Mouse (Mus musculus) urinary bladder, adult 2 months (tissue): ENCODE results near the gene 1110002E22Rik. TPM values are rescaled to one million over a fixed set of nuclear protein-coding genes. Genes with fewer than 3 reads are reported as not detected.

Experiments used
- DNase-seq: peaks from one replicate; pipeline ENCODE4 v3.0.0; 2022; ENCODE audit warnings: low spot score
- polyA plus RNA-seq: library from polyadenylated mRNA; depleted of rRNA; stranded (reverse); fragments of >200 nt; gene quantifications from 2 replicates; pipeline ENCODE4 v1.2.3, GENCODE M21; 2012; rRNA removed

1110002E22Rik gene
- 0.03 and 0.10 TPM in 2 replicates for polyA plus RNA-seq

- no peak for DNase-seq
Measured at GRCm38 (mm10) chr3:138064732-138065645, at the start of gene 1110002E22Rik. TSS of gene 1110002E22Rik (plus strand) at chr3:138065052.

GRCm38 (mm10) chr3:138016810-138017209 lies 48.0 kb upstream of the 1110002E22Rik start:
- DNase-seq, result no peak

GRCm38 (mm10) chr3:138022003-138022402 lies 42.8 kb upstream of the 1110002E22Rik start:
- DNase-seq, result no peak

GRCm38 (mm10) chr3:138022651-138023050 lies 42.2 kb upstream of the 1110002E22Rik start:
- no peak for DNase-seq

- no peak for DNase-seq
Measured at GRCm38 (mm10) chr3:138026286-138026685, 38.6 kb upstream of the 1110002E22Rik start.

- DNase-seq, result no peak
Measured at GRCm38 (mm10) chr3:138027575-138028362, 37.1 kb upstream of the 1110002E22Rik start.

- DNase-seq, result no peak
Measured at GRCm38 (mm10) chr3:138029351-138029750, 35.5 kb upstream of the 1110002E22Rik start.

GRCm38 (mm10) chr3:138030563-138030962 lies 34.3 kb upstream of the 1110002E22Rik start:
- DNase-seq, result no peak

GRCm38 (mm10) chr3:138033986-138034385 lies 30.9 kb upstream of the 1110002E22Rik start:
- no peak for DNase-seq

GRCm38 (mm10) chr3:138040938-138041337 lies 23.9 kb upstream of the 1110002E22Rik start:
- no peak for DNase-seq

- DNase-seq, result no peak
Measured at GRCm38 (mm10) chr3:138041591-138042301, 23.1 kb upstream of the 1110002E22Rik start.

GRCm38 (mm10) chr3:138043316-138043715 lies 21.5 kb upstream of the 1110002E22Rik start:
- DNase-seq, result no peak

- DNase-seq, result no peak
Measured at GRCm38 (mm10) chr3:138049555-138049954, 15.3 kb upstream of the 1110002E22Rik start.

GRCm38 (mm10) chr3:138050772-138051171 lies 14.1 kb upstream of the 1110002E22Rik start:
- DNase-seq, result no peak

- no peak for DNase-seq
Measured at GRCm38 (mm10) chr3:138051431-138051830, 13.4 kb upstream of the 1110002E22Rik start.

- no peak for DNase-seq
Measured at GRCm38 (mm10) chr3:138053969-138054368, 10.9 kb upstream of the 1110002E22Rik start.

- no peak for DNase-seq
Measured at GRCm38 (mm10) chr3:138056976-138057375, 7.9 kb upstream of the 1110002E22Rik start.

GRCm38 (mm10) chr3:138058226-138058625 lies 6.6 kb upstream of the 1110002E22Rik start:
- no peak for DNase-seq

- no peak for DNase-seq
Measured at GRCm38 (mm10) chr3:138060429-138060828, 4.4 kb upstream of the 1110002E22Rik start.

- no peak for DNase-seq
Measured at GRCm38 (mm10) chr3:138061205-138061911, 3.5 kb upstream of the 1110002E22Rik start.

- no peak for DNase-seq
Measured at GRCm38 (mm10) chr3:138062673-138063072, 2.2 kb upstream of the 1110002E22Rik start.
